Mouse (Mus musculus): ENCODE data around the gene Timm9. TPM values are rescaled to one million over a fixed set of nuclear protein-coding genes. Genes with fewer than 3 reads are reported as not detected.
A peak's percentile ranks its signal among the peaks of the same experiment; 100 is the strongest.

The Timm9 gene
- 73.8 and 76.8 TPM in 2 replicates for polyA plus RNA-seq (2014; fragmentation: Nextera tagmentation; extraction: Ambion mirVana)

DNA sequence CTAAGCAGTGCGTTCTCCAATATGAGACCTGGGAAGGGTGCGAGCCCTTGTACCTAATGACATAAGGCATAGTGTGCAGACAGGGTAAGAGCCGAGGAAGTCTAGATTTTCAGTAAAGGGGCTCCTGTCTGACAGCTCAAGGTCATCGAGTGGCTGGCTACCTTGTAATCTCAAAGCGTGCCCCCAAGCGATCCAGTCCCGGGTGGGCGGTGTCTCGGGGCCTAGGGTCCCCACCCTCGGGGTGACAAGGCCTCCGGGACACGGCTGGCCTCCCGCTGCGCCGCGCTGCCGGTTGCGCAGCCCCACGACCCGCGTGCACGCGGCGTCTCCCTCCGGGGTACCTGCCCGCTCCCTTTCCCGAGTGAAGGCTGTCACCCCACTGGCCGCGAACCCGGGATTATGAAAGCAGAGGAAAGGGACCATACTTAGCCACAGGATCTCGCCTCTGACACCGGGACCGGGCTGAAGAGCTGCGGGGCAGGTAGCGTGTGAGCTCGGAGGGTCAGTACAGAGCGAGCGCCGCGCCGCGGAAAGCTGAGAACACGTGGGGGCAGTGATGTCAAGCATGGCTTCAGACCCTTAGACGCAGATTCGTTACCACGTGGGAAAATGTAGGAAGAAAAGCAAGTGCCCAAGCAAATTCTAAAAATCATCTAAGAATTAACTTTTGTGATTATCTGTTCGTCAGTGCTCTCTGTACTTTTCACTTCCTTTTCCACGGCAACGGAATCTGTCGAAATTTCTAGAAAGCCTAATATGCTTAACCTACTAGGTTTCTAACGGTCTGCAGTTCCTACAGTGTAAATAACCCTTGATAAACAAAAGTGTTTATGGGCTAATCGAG lies at the start of gene Timm9, which contains the start of gene 2700049A03Rik:
Gene Timm9 (minus strand): TSS at position 555 of the 844 bp plus-strand sequence.
Gene 2700049A03Rik (plus strand): TSS at position 719 of the 844 bp plus-strand sequence.
- Histone ChIP-seq H3K27ac (ENCODE audit: low read depth, low read length) (peak within 1 kb of the TSS; percentile 51), H3K9ac (ENCODE audit: low read depth, low read length) (peak within 1 kb of the TSS; percentile 86), H3K9me3 (ENCODE audit: control insufficient read depth, low read length) (no peaks in the 10 kb centered on the region), H3K36me3 (ENCODE audit: control insufficient read depth, insufficient read depth, low read length) (0 out of 2 replicates have a peak, but pooled peaks cover 3% of the 10 kb centered on the region), H3K4me2 (replicated peaks; ENCODE audit: low read depth, low read length) (peak within 1 kb of the TSS; percentile 77), H3K4me1 (replicated peaks; ENCODE audit: control insufficient read depth, insufficient read depth, low read length) (no peaks in the 10 kb centered on the region; the same call in 1 of the 2 replicates), H3K4me3 (ENCODE audit: low read depth, low read length) (peak within 1 kb of the TSS; percentile 96), H3K27me3 (ENCODE audit: control insufficient read depth, insufficient read depth, low read length) (no peaks in the 10 kb centered on the region)
- peak; percentile 86 for DNase-seq (ENCODE audit: low spot score)
- ATAC-seq (ENCODE audit: low FRiP score): peak; percentile 94
- under 1% methylated on average over 52 of the region's 52 CpGs for WGBS

DNA sequence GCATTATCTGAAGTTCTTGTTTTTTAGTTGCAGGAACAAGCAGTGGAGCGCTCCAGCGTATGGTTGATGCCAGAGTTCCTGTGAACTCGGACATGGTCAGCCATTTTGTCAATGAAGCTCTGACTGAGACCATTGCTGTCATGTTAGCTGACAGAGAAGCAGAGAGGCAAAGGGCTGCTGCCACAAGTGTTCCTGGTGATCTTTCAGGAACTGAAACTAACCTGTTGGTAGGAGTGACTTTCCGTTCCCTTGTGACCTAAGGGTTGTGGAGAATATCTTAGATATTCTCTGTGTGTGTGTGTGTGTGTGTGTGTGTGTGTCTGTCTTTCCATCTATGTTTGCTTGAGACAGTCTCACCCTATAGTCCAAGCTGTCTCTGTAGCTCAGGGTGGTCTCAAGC lies 47.9 kb upstream of the Timm9 start:
- H3K4me1 ChIP-seq (replicated peaks; ENCODE audit: control insufficient read depth, insufficient read depth, low read length): no peaks in the 10 kb centered on the region
- DNase-seq (ENCODE audit: low spot score) (no peak), ATAC-seq (ENCODE audit: low FRiP score) (no peak)
- no peak overlapping the region for H3K4me2 ChIP-seq (replicated peaks; ENCODE audit: low read depth, low read length)
- H3K9me3 ChIP-seq (ENCODE audit: control insufficient read depth, low read length): no peaks in the 10 kb centered on the region
- H3K4me3 ChIP-seq (ENCODE audit: low read depth, low read length): no peak overlapping the region
- no peaks in the 10 kb centered on the region for H3K27me3 ChIP-seq (ENCODE audit: control insufficient read depth, insufficient read depth, low read length)
- H3K9ac ChIP-seq (ENCODE audit: low read depth, low read length): no peak overlapping the region
- 93% methylated on average over 4 of the region's 4 CpGs for WGBS
- peaks cover 6% of the 10 kb centered on the region for H3K36me3 ChIP-seq (ENCODE audit: control insufficient read depth, insufficient read depth, low read length)
- no peak overlapping the region for H3K27ac ChIP-seq (ENCODE audit: low read depth, low read length)

DNA sequence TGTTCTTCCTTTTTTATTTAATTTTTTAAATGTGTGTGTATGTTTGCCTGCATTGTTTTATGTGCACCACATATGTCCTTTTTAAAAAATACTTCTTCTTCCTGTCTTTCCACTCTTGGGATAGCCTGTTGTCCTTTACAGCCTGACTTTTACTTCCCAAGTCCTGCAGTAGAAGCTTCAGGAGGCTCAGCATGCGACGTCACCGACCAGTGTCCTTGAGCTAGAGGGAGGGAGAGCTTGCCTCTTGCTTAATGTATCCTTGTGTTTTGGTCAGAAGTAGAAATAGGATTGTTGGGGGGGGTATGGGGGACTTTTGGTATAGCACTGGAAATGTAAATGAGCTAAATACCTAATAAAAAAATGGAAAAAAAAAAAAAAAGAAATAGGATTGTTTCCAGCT lies 47.3 kb upstream of the Timm9 start:
- no peak for ATAC-seq (ENCODE audit: low FRiP score)
- 96% methylated on average over 3 of the region's 3 CpGs for WGBS
- no peak overlapping the region for H3K4me3 ChIP-seq (ENCODE audit: low read depth, low read length)

GRCm38 (mm10) chr12:71169911-71170310 lies 33.4 kb upstream of the Timm9 start:
- Histone ChIP-seq H3K27ac (ENCODE audit: low read depth, low read length) (no peak overlapping the region), H3K4me2 (replicated peaks; ENCODE audit: low read depth, low read length) (no peak overlapping the region), H3K4me1 (replicated peaks; ENCODE audit: control insufficient read depth, insufficient read depth, low read length) (no peaks in the 10 kb centered on the region), H3K9ac (ENCODE audit: low read depth, low read length) (no peak overlapping the region), H3K27me3 (ENCODE audit: control insufficient read depth, insufficient read depth, low read length) (no peaks in the 10 kb centered on the region), H3K36me3 (ENCODE audit: control insufficient read depth, insufficient read depth, low read length) (no peaks in the 10 kb centered on the region), H3K4me3 (ENCODE audit: low read depth, low read length) (no peak overlapping the region), H3K9me3 (ENCODE audit: control insufficient read depth, low read length) (no peaks in the 10 kb centered on the region)
- DNase-seq (ENCODE audit: low spot score) (no peak), ATAC-seq (ENCODE audit: low FRiP score) (no peak)
- 93% methylated on average over 1 of the region's 1 CpGs for WGBS

More for the DNA sequence above, 47.3 kb upstream of the Timm9 start:
- Histone ChIP-seq H3K4me2 (replicated peaks; ENCODE audit: low read depth, low read length) (no peak overlapping the region), H3K9ac (ENCODE audit: low read depth, low read length) (no peak overlapping the region), H3K9me3 (ENCODE audit: control insufficient read depth, low read length) (no peaks in the 10 kb centered on the region), H3K27me3 (ENCODE audit: control insufficient read depth, insufficient read depth, low read length) (no peaks in the 10 kb centered on the region), H3K27ac (ENCODE audit: low read depth, low read length) (no peak overlapping the region), H3K4me1 (replicated peaks; ENCODE audit: control insufficient read depth, insufficient read depth, low read length) (no peaks in the 10 kb centered on the region), H3K36me3 (ENCODE audit: control insufficient read depth, insufficient read depth, low read length) (peaks cover 6% of the 10 kb centered on the region)
- no peak for DNase-seq (ENCODE audit: low spot score)

GRCm38 (mm10) chr12:71164410-71164809 lies 27.9 kb upstream of the Timm9 start:
- H3K27ac ChIP-seq (ENCODE audit: low read depth, low read length): no peak overlapping the region
- no peaks in the 10 kb centered on the region for H3K4me1 ChIP-seq (replicated peaks; ENCODE audit: control insufficient read depth, insufficient read depth, low read length)
- DNase-seq (ENCODE audit: low spot score): no peak
- no peak overlapping the region for H3K9ac ChIP-seq (ENCODE audit: low read depth, low read length)
- 93% methylated on average over 9 of the region's 9 CpGs for WGBS
- ATAC-seq (ENCODE audit: low FRiP score): no peak
- no peaks in the 10 kb centered on the region for H3K27me3 ChIP-seq (ENCODE audit: control insufficient read depth, insufficient read depth, low read length)
- peaks cover 5% of the 10 kb centered on the region; the same call in 1 of the 2 replicates for H3K36me3 ChIP-seq (ENCODE audit: control insufficient read depth, insufficient read depth, low read length)
- H3K4me3 ChIP-seq (ENCODE audit: low read depth, low read length): no peak overlapping the region
- H3K4me2 ChIP-seq (replicated peaks; ENCODE audit: low read depth, low read length): no peak overlapping the region
- H3K9me3 ChIP-seq (ENCODE audit: control insufficient read depth, low read length): no peaks in the 10 kb centered on the region

- 90% methylated on average over 6 of the region's 6 CpGs for WGBS
Observed at GRCm38 (mm10) chr12:71157974-71158373, 21.5 kb upstream of the Timm9 start.

GRCm38 (mm10) chr12:71154979-71155378 lies 18.5 kb upstream of the Timm9 start:
- peaks cover 8% of the 10 kb centered on the region; the same call in 1 of the 2 replicates for H3K36me3 ChIP-seq (ENCODE audit: control insufficient read depth, insufficient read depth, low read length)
- WGBS: 97% methylated on average over 6 of the region's 6 CpGs
- ATAC-seq (ENCODE audit: low FRiP score): no peak

More at GRCm38 (mm10) chr12:71157974-71158373, 21.5 kb upstream of the Timm9 start:
- no peak overlapping the region for H3K9ac ChIP-seq (ENCODE audit: low read depth, low read length)
- H3K4me1 ChIP-seq (replicated peaks; ENCODE audit: control insufficient read depth, insufficient read depth, low read length): no peaks in the 10 kb centered on the region
- no peak for ATAC-seq (ENCODE audit: low FRiP score)
- no peaks in the 10 kb centered on the region for H3K27me3 ChIP-seq (ENCODE audit: control insufficient read depth, insufficient read depth, low read length)
- H3K27ac ChIP-seq (ENCODE audit: low read depth, low read length): no peak overlapping the region
- H3K9me3 ChIP-seq (ENCODE audit: control insufficient read depth, low read length): no peaks in the 10 kb centered on the region
- no peak overlapping the region for H3K4me2 ChIP-seq (replicated peaks; ENCODE audit: low read depth, low read length)
- peaks cover 12% of the 10 kb centered on the region; the same call in 1 of the 2 replicates for H3K36me3 ChIP-seq (ENCODE audit: control insufficient read depth, insufficient read depth, low read length)
- no peak overlapping the region for H3K4me3 ChIP-seq (ENCODE audit: low read depth, low read length)
- no peak for DNase-seq (ENCODE audit: low spot score)

GRCm38 (mm10) chr12:71150167-71150566 lies 13.7 kb upstream of the Timm9 start:
- 97% methylated on average over 8 of the region's 8 CpGs for WGBS

More at GRCm38 (mm10) chr12:71154979-71155378, 18.5 kb upstream of the Timm9 start:
- Histone ChIP-seq H3K4me1 (replicated peaks; ENCODE audit: control insufficient read depth, insufficient read depth, low read length) (no peaks in the 10 kb centered on the region), H3K9me3 (ENCODE audit: control insufficient read depth, low read length) (no peaks in the 10 kb centered on the region), H3K27ac (ENCODE audit: low read depth, low read length) (no peak overlapping the region), H3K4me3 (ENCODE audit: low read depth, low read length) (no peak overlapping the region), H3K4me2 (replicated peaks; ENCODE audit: low read depth, low read length) (no peak overlapping the region), H3K9ac (ENCODE audit: low read depth, low read length) (no peak overlapping the region), H3K27me3 (ENCODE audit: control insufficient read depth, insufficient read depth, low read length) (no peaks in the 10 kb centered on the region)
- DNase-seq (ENCODE audit: low spot score): no peak

More at GRCm38 (mm10) chr12:71150167-71150566, 13.7 kb upstream of the Timm9 start:
- no peak overlapping the region for H3K4me2 ChIP-seq (replicated peaks; ENCODE audit: low read depth, low read length)
- DNase-seq (ENCODE audit: low spot score): no peak
- H3K4me1 ChIP-seq (replicated peaks; ENCODE audit: control insufficient read depth, insufficient read depth, low read length): no peaks in the 10 kb centered on the region
- H3K9me3 ChIP-seq (ENCODE audit: control insufficient read depth, low read length): no peaks in the 10 kb centered on the region
- H3K27me3 ChIP-seq (ENCODE audit: control insufficient read depth, insufficient read depth, low read length): no peaks in the 10 kb centered on the region
- no peak overlapping the region for H3K27ac ChIP-seq (ENCODE audit: low read depth, low read length)
- peaks cover 5% of the 10 kb centered on the region; the same call in 1 of the 2 replicates for H3K36me3 ChIP-seq (ENCODE audit: control insufficient read depth, insufficient read depth, low read length)
- no peak overlapping the region for H3K4me3 ChIP-seq (ENCODE audit: low read depth, low read length)
- no peak for ATAC-seq (ENCODE audit: low FRiP score)
- no peak overlapping the region for H3K9ac ChIP-seq (ENCODE audit: low read depth, low read length)

Data from hindbrain, embryonic 11.5 days (tissue).